Mouse (Mus musculus) B cell, adult 62 days (primary cell): Measurements from ENCODE around the gene Btbd35f13. TPM values are rescaled to one million over a fixed set of nuclear protein-coding genes. Genes with fewer than 3 reads are reported as not detected.

Source experiments
- total RNA-seq: library from RNA; stranded (reverse); gene quantifications from 4 replicates; pipeline ENCODE4 v1.2.4, GENCODE M21; 2023

Gene Btbd35f13
- total RNA-seq: not detected in 4 replicates

GRCm38 (mm10) chrX:33656872-33657271 is at the start of gene Btbd35f13:
Gene Btbd35f13, plus strand, starts transcription at chrX:33657172.

GRCm38 (mm10) chrX:33702249-33702648 is 45.3 kb downstream of the Btbd35f13 start, which contains the start of gene Btbd35f14:
Gene Btbd35f14, minus strand, starts transcription at chrX:33702349.

Other genes with a start within 250 kb of the Btbd35f13 start
- gene Btbd35f15, start 79.9 kb upstream of the Btbd35f13 start, total RNA-seq: not detected in 4 replicates
- not detected in 4 replicates for gene Btbd35f14, start 45.2 kb downstream of the Btbd35f13 start, total RNA-seq